ENCODE assay signal across 13 mouse cellular contexts in the genomic region with DNA sequence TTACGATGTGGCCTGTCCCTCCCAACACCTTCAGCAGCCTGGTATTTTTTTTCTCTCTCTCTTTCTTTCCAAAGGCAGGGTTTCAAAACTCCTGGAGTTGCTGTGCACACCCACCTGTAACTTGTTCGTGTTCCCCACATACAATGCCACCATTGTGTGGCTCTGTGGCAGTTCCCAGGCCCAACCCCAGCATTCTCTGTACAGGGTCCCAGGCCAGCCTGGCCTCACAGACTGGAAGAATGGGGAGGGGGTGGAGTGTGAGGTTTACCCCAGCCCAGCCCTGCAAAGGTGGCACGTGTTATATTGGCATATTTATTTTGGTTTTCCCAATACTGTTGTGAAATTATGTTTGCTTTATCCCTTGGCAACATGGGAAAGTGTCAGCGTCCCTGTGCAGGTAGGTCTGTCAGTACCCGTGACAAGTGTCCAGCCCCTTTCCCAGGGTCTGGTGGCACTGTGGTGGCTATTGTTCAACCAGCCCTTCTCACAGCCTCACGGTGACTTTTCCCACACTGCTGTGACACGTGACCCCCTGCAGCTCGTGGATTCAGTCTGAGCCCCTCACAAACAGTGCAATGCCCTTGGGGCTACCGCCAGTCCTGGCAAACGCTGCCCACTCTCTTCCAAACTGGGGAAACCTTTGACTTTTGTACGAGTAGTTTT.
DNase-seq lines count a peak whose midpoint lies in the region; ATAC-seq lines count a peak whose summit lies in the region.
"Had no signal": no experiment of that assay in that cellular context is flagged by ENCODE, and none has a peak within 500 bp of the region (broad histone marks: within the 10 kb centered on the region; RNA-seq: fewer than 3 reads in every experiment).

No protein-coding gene starts in this region.

- H3K4me3 ChIP-seq in forebrain, embryonic 12.5 days (replicated peaks): no peak overlapping the region
- H3K4me3 ChIP-seq in forebrain, embryonic 13.5 days: no peak overlapping the region
- no peak overlapping the region for H3K4me3 ChIP-seq in midbrain, embryonic 10.5 days
- H3K4me3 ChIP-seq in midbrain, embryonic 14.5 days (replicated peaks; ENCODE audit: low read depth, low read length): no peak overlapping the region
- H3K4me3 ChIP-seq in intestine, embryonic 16.5 days (ENCODE audit: low read length): no peak overlapping the region
- H3K4me3 ChIP-seq in stomach, embryonic 15.5 days (replicated peaks): no peak overlapping the region

- no peak overlapping the region for H3K27ac ChIP-seq in forebrain, embryonic 12.5 days
- no peak overlapping the region for H3K27ac ChIP-seq in forebrain, embryonic 13.5 days
- peak overlapping the region; percentile 63; the same call in 1 of the 2 replicates for H3K27ac ChIP-seq in midbrain, embryonic 10.5 days (replicated peaks)
- H3K27ac ChIP-seq in midbrain, embryonic 14.5 days (replicated peaks; ENCODE audit: low read depth, low read length): no peak overlapping the region
- H3K27ac ChIP-seq in intestine, embryonic 16.5 days (ENCODE audit: low read length): no peak overlapping the region
- 0 out of 2 replicates have a peak overlapping the region, but pooled peaks have one; percentile 22 for H3K27ac ChIP-seq in stomach, embryonic 15.5 days

- DNase-seq in midbrain, embryonic 10.5 days (ENCODE audit: low spot score): no peak
- DNase-seq in midbrain, embryonic 14.5 days: no peak
- DNase-seq in urinary bladder, postnatal 4 days (ENCODE audit: low spot score in 2 of 2): no peak
- no peak for DNase-seq in layer of hippocampus, adult 9-10 months (ENCODE audit: low spot score)
- DNase-seq: B cell, adult 2 months; embryo, embryonic 11 days; kidney, adult 18-20 months; thymus, postnatal 4 days had no signal

- H3K27me3 ChIP-seq in forebrain, embryonic 12.5 days: peaks cover 26% of the 10 kb centered on the region
- peaks cover 15% of the 10 kb centered on the region for H3K27me3 ChIP-seq in forebrain, embryonic 13.5 days
- peaks cover 10% of the 10 kb centered on the region for H3K27me3 ChIP-seq in midbrain, embryonic 10.5 days (ENCODE audit: low read depth, poor library complexity, severe bottlenecking)
- no peaks in the 10 kb centered on the region for H3K27me3 ChIP-seq in midbrain, embryonic 14.5 days (ENCODE audit: control insufficient read depth, insufficient read depth, low read length)
- no peaks in the 10 kb centered on the region for H3K27me3 ChIP-seq in intestine, embryonic 16.5 days (replicated peaks; ENCODE audit: control insufficient read depth, insufficient read depth, low read length)
- no peaks in the 10 kb centered on the region for H3K27me3 ChIP-seq in stomach, embryonic 15.5 days (replicated peaks)

- no peak overlapping the region for H3K9ac ChIP-seq in forebrain, embryonic 12.5 days
- no peak overlapping the region for H3K9ac ChIP-seq in forebrain, embryonic 13.5 days
- no peak overlapping the region for H3K9ac ChIP-seq in midbrain, embryonic 14.5 days (replicated peaks; ENCODE audit: low read length)
- H3K9ac ChIP-seq in intestine, embryonic 16.5 days (ENCODE audit: low read depth, low read length): no peak overlapping the region
- H3K9ac ChIP-seq in stomach, embryonic 15.5 days: no peak overlapping the region

- no peaks in the 10 kb centered on the region for H3K9me3 ChIP-seq in forebrain, embryonic 12.5 days
- H3K9me3 ChIP-seq in forebrain, embryonic 13.5 days (replicated peaks): no peaks in the 10 kb centered on the region
- no peaks in the 10 kb centered on the region for H3K9me3 ChIP-seq in midbrain, embryonic 10.5 days (replicated peaks)
- no peaks in the 10 kb centered on the region for H3K9me3 ChIP-seq in midbrain, embryonic 14.5 days (ENCODE audit: control insufficient read depth, low read length)
- H3K9me3 ChIP-seq in intestine, embryonic 16.5 days (ENCODE audit: control insufficient read depth, low read length): no peaks in the 10 kb centered on the region
- no peaks in the 10 kb centered on the region for H3K9me3 ChIP-seq in stomach, embryonic 15.5 days

- H3K4me1 ChIP-seq in forebrain, embryonic 12.5 days: peaks cover 40% of the 10 kb centered on the region
- peaks cover 38% of the 10 kb centered on the region for H3K4me1 ChIP-seq in forebrain, embryonic 13.5 days
- peaks cover 41% of the 10 kb centered on the region for H3K4me1 ChIP-seq in midbrain, embryonic 10.5 days
- H3K4me1 ChIP-seq in midbrain, embryonic 14.5 days (ENCODE audit: control insufficient read depth, insufficient read depth, low read length): peaks cover 18% of the 10 kb centered on the region; the same call in 1 of the 2 replicates
- H3K4me1 ChIP-seq in intestine, embryonic 16.5 days (ENCODE audit: control insufficient read depth, insufficient read depth, low read length): no peaks in the 10 kb centered on the region
- no peaks in the 10 kb centered on the region for H3K4me1 ChIP-seq in stomach, embryonic 15.5 days

- no peak overlapping the region for H3K4me2 ChIP-seq in forebrain, embryonic 12.5 days
- H3K4me2 ChIP-seq in forebrain, embryonic 13.5 days: no peak overlapping the region
- H3K4me2 ChIP-seq in midbrain, embryonic 14.5 days (ENCODE audit: low read length): no peak overlapping the region
- no peak overlapping the region for H3K4me2 ChIP-seq in intestine, embryonic 16.5 days (ENCODE audit: low read depth, low read length)
- no peak overlapping the region for H3K4me2 ChIP-seq in stomach, embryonic 15.5 days
- H3K4me2 ChIP-seq: heart, embryonic 11.5 days had no signal

- ATAC-seq in forebrain, embryonic 12.5 days (ENCODE audit: low FRiP score): 0 out of 2 replicates have a peak, but pooled peaks have one; percentile 51
- ATAC-seq in forebrain, embryonic 13.5 days: no peak
- no peak; the same call in 1 of the 2 replicates for ATAC-seq in midbrain, embryonic 14.5 days (ENCODE audit: low FRiP score, low TSS enrichment)
- peak; percentile 52; the same call in 1 of the 2 replicates for ATAC-seq in intestine, embryonic 16.5 days
- ATAC-seq in stomach, embryonic 15.5 days (ENCODE audit: insufficient read depth, low FRiP score, low read depth): peak; percentile 74; the same call in 1 of the 2 replicates

- no peaks in the 10 kb centered on the region for H3K36me3 ChIP-seq in forebrain, embryonic 12.5 days (replicated peaks)
- H3K36me3 ChIP-seq in forebrain, embryonic 13.5 days (ENCODE audit: poor library complexity, severe bottlenecking): no peaks in the 10 kb centered on the region
- no peaks in the 10 kb centered on the region for H3K36me3 ChIP-seq in midbrain, embryonic 10.5 days
- no peaks in the 10 kb centered on the region for H3K36me3 ChIP-seq in midbrain, embryonic 14.5 days (ENCODE audit: control insufficient read depth, insufficient read depth, low read length)
- H3K36me3 ChIP-seq in intestine, embryonic 16.5 days (ENCODE audit: control insufficient read depth, insufficient read depth, low read length): no peaks in the 10 kb centered on the region
- no peaks in the 10 kb centered on the region for H3K36me3 ChIP-seq in stomach, embryonic 15.5 days

- WGBS in forebrain, embryonic 12.5 days: 27% methylated on average over 11 of the region's 11 CpGs
- WGBS in forebrain, embryonic 13.5 days: 27% methylated on average over 11 of the region's 11 CpGs
- 58% methylated on average over 11 of the region's 11 CpGs for WGBS in midbrain, embryonic 10.5 days
- 30% methylated on average over 11 of the region's 11 CpGs for WGBS in midbrain, embryonic 14.5 days
- 61% methylated on average over 11 of the region's 11 CpGs for WGBS in intestine, embryonic 16.5 days
- 55% methylated on average over 11 of the region's 11 CpGs for WGBS in stomach, embryonic 15.5 days

Comparison
In these comparisons a context has a peak if more than half of its experiments do, and no peak if none do; other contexts are left out.
1. ATAC-seq: peak in forebrain, embryonic 12.5 days (single experiment), intestine, embryonic 16.5 days (single experiment) and stomach, embryonic 15.5 days (single experiment); none in forebrain, embryonic 13.5 days (single experiment) and midbrain, embryonic 14.5 days (single experiment).
2. H3K27ac ChIP-seq: peak in midbrain, embryonic 10.5 days (single experiment) and stomach, embryonic 15.5 days (single experiment); none in forebrain, embryonic 12.5 days (single experiment), forebrain, embryonic 13.5 days (single experiment), midbrain, embryonic 14.5 days (single experiment) and intestine, embryonic 16.5 days (single experiment).